Mouse (Mus musculus): ENCODE measurements around the gene Mtor.

Mtor gene

GRCm38 (mm10) chr4:148535876-148536275 is 87.5 kb downstream of the Mtor start:
- DNase-seq = no peak

- no peak for DNase-seq
Measured at GRCm38 (mm10) chr4:148549106-148549505, 100.7 kb downstream of the Mtor start.

DNA sequence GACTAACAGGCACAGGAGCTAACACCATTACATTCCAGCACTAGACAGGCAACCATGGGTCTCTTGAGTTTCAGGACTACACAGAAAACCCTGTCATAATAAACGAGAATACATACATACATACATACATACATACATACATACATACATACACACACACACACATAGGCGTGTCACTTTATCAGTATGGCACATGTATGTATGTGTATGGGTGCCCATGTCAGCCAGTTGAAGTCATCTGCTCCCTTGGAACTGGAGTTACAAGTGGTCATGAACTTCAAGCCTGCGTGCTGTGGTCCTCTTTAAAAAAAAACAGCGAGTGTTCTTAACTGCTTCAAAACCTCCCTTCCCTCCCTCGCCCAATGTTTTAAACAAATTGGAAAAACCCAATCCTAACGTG is 109.4 kb downstream of the Mtor start:
- DNase-seq = no peak

- peak; percentile 85 for DNase-seq
Measured at GRCm38 (mm10) chr4:148558297-148559000, 110.0 kb downstream of the Mtor start, which contains the start of gene Exosc10. Gene Exosc10, plus strand, starts transcription at chr4:148558429.

DNA sequence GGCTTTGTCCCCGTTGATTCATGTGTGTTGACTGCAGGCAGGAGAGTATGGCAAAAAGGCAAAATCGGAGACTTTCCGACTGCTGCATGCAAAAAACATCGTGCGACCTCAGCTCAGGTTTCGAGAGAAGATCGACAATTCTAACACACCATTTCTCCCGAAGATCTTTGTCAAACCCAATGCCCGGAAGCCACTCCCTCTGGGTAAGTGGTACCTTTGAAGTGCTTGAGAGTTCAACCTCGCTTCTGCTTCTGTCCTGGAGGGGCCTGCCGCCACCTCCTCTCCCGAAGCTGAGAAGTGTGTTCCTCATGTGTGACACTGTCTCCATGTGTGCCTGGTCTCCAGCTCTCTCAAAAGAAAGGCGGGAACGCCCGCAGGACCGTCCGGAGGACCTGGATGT is 114.3 kb downstream of the Mtor start:
- DNase-seq = no peak

- DNase-seq = no peak
Measured at GRCm38 (mm10) chr4:148563595-148563994, 115.2 kb downstream of the Mtor start.

GRCm38 (mm10) chr4:148570138-148570537 is 121.7 kb downstream of the Mtor start:
- no peak for DNase-seq

DNA sequence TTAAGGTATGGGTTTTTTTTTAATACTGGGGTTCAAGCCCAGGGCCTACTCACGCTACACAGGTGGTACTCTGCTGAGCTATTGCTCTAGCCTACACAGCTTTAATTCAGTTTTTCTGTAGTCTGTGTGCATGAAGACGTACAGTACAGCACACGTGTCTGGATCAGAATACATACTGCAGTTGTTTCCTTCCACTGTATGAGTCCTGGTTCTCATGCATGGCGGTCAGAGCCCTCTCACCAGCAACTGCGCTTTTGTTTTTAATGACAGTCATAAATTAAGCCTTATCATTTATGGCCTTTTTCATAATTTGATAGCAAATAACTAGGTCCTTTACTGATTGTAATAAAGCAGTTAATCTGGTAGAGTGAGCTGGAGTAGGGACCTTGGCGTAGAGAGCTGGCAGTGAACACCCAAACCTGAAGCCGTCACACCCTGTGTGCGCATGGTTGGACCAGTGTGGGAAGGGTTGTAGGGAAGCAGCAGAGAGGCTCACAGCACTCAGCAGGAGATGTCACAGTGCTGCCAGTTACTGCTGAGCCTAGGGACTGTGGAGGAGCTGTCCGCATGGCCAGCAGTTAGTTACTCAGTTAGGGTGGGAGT is 122.4 kb downstream of the Mtor start:
- no peak for DNase-seq

DNA sequence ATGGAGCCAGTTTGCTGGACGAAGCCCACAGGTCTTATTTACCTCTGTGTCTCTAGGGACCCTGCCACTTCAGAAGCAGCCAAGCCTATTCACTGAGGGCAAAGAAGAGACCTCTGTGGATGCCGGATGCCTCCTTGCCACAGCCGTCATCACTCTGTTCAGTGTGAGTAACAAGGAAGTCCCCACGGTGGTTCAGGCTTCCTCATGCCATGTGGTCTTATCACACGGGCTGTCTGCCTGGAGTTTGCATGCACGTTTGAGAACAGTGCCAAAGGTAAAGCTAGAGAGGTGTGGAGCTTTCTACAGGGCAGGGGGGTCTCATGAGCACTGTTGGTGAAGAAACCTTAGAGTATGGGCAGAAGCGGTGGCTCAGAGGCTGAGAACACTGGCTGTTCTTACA is 124.8 kb downstream of the Mtor start:
- no peak for DNase-seq

DNA sequence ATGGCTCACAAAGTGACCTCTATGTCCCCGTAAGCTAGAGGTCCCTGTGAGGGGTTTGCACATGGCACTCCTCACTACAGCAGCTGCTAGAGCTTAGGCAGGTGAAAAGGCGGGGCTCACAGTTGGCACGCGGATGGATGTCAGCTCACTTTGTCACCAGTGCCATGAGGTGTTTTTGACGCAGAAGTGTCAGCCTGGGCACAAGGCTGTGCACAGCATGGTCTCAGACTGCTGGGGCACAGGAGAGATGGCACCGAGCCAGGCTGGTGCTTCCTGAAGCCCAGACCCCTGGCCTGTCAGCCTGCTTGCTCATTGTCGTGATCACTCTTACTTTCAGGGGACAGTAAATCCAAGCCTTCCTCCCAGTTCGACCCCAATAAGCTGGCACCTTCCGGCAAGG is 132.4 kb downstream of the Mtor start:
- DNase-seq = no peak

GRCm38 (mm10) chr4:148581422-148581821 is 133.0 kb downstream of the Mtor start:
- DNase-seq = no peak

DNA sequence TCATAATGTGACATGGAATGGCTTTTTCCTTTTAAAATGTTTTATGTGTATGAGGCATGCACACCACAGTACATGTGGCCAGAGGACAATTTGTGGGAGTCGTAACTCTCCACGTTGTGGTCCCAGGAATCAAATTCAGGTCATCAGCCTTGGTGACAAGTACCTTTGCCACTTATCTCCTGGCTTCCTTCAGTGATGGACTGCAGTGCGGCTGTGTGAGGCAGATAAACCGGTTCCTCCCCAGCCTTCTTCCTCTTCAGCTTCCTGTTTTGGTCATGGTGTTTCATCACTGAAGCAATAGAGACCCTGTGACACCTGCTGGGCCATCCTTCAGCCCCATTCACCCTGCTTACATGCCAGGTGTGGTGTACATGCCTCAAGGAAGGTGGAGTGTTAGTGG is 134.8 kb downstream of the Mtor start:
- no peak for DNase-seq

GRCm38 (mm10) chr4:148586648-148587047 is 138.2 kb downstream of the Mtor start:
- DNase-seq = no peak

DNA sequence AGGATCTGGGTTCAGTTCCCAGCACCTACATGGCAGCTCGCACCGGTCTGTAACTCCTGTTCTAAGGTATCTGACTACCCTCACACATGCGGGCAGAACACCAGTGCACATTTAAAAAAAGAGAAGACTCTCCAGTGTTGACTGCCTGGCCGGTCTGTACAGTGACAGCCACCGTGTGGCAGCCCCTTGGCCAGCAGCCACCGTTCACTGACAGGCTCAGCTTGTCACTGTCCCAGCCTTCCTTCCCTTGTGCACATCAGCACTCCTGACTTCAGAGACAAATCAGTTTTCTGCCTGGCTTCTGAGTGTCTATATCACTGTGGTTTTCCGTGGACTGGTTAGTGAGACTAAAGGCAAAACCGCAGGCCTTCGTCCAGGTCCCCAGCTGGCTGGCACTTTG is 140.4 kb downstream of the Mtor start:
- DNase-seq = no peak

GRCm38 (mm10) chr4:148589565-148589964 is 141.2 kb downstream of the Mtor start:
- peak; percentile 57 to 80 for DNase-seq

GRCm38 (mm10) chr4:148590421-148591170 is 142.2 kb downstream of the Mtor start:
- DNase-seq = no peak

DNA sequence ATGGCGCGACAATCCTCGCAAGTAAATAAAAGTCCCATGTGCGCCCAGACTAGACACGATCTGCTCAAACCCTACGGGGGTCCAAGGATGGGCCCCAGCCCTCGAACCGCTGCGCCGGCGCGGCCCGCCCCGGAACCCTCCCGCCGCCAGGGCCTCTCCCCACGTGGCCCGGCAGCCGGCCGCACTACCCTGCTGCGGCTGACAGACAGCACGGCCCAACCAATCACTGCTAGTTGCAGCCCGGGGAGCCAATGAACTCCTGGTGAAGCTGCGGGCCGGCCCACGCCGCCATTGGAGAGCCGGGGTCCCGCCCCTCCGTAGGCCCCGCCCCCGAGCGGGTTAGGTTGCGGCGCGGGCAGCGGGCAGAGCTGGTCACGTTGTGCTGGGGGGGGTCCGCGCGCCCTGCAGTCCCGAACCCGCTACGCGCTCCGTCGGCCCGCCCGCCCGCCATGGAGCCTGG is 142.8 kb downstream of the Mtor start, which contains the start of gene Srm:
Srm (plus strand) TSS at position 333 of the 460 bp plus-strand sequence.
- DNase-seq = peak; percentile 98 to 99

DNA sequence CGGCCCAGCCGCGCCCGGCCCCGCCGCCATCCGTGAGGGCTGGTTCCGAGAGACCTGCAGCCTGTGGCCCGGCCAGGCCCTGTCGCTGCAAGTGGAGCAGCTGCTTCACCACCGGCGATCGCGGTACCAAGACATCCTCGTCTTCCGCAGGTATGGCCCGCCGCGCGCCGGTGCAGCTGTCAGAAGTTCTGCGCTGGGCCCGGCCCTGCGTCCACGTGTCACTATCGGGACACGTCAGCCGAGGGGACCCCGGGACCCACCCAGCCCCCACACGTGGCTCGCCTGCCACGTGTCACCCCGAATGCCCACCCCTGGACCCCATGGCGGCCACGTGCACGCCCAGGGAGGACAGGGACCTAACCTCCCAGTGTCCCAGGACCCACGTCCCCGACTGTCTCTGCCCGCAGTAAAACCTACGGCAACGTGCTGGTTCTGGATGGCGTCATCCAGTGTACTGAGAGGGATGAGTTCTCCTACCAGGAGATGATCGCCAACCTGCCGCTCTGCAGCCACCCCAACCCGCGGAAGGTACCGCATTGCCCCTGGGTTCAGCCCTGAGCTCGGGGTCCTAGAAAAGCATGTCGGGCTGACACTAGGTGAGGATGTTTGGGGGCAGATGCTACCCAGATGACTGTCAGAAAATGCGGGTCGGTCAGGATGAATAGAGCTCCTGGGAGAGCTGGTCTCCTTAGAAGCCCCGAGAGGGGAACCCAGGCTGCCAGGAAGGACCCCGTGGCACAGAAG is 143.4 kb downstream of the Mtor start:
- DNase-seq = peak in 1 of 2 experiments; percentile 17

- DNase-seq = no peak
Measured at GRCm38 (mm10) chr4:148593996-148594395, 145.6 kb downstream of the Mtor start.

DNA sequence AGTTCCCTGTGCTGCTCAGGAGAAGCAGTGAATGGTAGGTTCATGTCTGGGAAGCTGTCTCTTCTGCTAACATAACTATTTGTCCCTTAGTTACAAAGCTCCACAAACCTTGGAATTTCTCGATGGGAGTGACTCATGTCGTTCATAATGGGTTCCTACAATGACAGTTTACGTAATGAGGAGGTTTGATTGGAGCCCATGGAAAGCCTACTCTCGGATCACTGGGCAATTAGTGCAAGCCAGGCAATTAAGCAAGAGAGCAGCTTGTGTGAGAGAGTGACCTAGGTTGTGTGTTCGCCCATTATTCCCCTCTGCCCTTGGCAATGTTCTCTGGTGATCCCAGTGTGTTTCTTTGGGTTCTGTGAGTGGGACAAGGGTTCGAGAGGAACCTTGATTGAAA is 147.5 kb downstream of the Mtor start:
- DNase-seq = no peak

- no peak for DNase-seq
Measured at GRCm38 (mm10) chr4:148596731-148597130, 148.3 kb downstream of the Mtor start.

GRCm38 (mm10) chr4:148598826-148599225 is 150.4 kb downstream of the Mtor start:
- DNase-seq = no peak

DNA sequence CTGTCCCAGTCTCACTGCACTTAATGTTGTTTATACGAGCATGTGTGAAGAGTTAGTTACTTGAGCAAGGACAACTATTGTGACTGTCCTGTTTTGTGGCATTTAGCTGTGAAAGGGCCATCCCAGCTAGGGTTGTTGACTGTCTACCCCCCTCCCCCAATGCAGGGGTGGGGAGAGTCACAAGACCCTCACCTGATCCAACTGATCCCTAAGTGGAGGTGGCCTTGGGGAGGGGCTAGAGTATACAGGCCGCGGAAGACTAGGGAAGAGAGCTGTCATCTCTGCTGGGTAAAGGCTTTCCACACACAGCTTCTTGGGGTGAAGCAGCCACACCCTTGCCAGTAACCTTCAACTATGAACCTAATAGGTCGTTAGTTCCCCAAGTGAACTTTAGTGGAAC is 151.9 kb downstream of the Mtor start:
- no peak for DNase-seq

All from lung, adult 18-20 months (tissue).